Mouse (Mus musculus): Measurements from ENCODE around the gene Pno1. TPM values are rescaled to one million over a fixed set of nuclear protein-coding genes. Genes with fewer than 3 reads are reported as not detected.
"Not testable (repeated sequence)": the region's sequence is repeated elsewhere in the genome, so short reads cannot be mapped to it uniquely, and the experiment has no call there.

Gene Pno1
- total RNA-seq (2022): 10 to 100 TPM; 45.5 to 57.8 (median 53.1) TPM

DNA sequence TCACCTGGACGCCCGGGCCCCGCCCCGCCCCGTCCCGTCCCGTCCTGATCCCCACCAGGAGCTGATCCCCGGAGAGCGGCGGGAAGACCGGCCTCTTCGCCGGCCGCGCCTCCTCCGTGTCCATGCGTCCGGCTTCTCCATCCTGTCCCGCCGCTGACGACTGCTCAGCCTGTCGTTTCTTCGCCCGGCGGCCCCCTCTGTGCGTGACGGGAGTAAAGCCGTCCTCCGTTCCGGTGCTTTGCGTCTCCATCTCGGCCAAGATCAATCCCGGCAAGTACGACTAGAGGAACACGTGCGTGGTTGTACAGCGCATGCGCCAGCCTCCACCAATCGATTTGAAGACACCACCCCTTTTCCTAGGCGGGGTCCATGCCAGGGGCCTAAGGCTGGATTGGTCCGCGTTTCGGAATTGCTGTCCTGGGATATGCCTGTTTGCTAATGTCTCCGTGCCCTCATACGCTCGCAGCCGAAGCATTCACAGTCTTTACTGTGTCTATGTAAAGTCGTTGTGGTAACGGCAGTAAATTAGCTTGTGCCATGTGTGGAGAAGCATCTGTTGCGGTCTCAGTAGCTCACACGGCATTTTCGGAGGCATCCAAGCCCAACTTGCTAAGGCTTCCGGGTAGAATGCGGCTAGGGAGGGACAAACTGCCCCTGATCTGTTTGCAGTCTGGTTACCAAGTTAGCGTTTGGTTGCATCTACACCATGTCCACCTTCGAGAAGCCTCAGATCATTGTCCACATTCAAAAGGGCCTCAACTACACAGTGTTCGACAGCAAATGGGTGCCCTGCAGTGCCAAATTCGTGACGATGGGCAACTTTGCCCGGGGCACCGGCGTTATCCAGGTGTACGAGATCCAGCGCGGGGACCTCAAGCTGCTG lies at the start of gene Pno1:
Gene Pno1 (minus strand): TSS at position 311 of the 883 bp plus-strand sequence.
- peak; percentile 94 to 97 for DNase-seq (ENCODE audit: low spot score in 2 of 2)

DNA sequence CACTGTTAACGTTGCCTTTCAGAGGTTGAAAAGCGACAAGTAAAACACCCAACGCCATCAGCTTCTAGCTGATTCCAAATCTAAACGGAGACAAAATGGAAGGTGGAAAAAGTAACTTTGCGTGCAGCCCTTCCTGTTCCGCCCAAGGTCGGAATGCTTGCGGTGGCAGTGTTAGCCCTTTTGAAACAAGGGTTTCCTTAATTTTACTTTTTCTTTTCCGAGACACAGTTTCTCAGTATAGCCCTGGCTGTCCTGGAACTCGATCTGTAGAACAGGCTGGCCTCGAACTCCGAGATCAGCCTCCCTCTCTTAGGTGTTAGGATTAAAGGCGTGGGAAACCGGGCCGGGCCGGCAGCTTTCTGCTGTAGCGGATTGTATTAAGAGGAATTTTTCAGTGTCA lies 46.5 kb upstream of the Pno1 start:
- no peak for DNase-seq (ENCODE audit: low spot score in 2 of 2)

DNA sequence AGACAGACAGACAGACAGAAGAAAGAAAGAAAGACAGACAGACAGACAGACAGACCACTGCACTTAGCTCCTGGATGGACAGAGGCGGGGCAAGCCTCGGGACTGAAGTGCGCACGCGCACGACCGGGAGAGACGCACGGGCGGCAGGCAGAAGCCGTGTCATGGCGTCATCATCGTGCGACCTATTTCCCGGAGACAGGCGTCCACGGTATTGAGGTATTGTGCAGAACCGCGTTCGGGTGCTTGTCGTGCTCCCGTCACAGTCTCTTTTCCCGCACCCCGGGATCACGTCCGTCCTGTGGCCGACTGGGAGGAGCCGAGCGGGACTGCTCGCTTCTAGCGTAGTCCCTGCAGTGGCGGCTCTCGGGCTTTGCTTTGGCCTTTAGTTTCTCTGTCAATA lies 46.1 kb upstream of the Pno1 start, which contains the start of gene C1d:
Gene C1d (plus strand): TSS at position 137 of the 400 bp plus-strand sequence.
- DNase-seq (ENCODE audit: low spot score in 2 of 2): peak; percentile 84 to 89

DNA sequence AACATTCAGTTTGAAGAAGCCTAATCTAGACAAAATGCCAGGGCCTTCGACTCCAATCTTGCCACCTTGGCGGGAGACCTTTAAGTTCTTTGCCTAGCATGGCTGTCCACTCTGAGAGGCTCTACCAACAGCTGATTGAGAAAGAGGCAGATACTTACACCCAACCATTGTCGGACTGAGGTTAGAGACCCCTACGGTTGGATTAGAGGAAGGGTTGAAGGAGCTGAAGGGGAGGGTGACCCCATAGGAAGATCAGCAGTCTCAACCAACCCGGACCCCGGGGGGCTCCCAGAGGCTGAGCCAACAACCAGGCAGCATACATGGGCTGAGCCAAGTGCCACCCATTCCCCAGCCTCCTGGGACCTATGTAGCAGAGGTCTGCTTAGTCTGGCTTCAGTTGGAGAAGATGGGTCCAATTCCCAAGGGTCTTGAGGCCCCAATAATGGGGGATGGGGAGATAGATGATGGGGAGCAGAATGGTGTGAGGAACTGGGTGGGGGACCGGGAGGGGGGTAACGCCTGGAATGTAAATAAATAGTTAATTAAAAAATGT lies 45.5 kb upstream of the Pno1 start:
- DNase-seq (ENCODE audit: low spot score in 2 of 2): no peak

DNA sequence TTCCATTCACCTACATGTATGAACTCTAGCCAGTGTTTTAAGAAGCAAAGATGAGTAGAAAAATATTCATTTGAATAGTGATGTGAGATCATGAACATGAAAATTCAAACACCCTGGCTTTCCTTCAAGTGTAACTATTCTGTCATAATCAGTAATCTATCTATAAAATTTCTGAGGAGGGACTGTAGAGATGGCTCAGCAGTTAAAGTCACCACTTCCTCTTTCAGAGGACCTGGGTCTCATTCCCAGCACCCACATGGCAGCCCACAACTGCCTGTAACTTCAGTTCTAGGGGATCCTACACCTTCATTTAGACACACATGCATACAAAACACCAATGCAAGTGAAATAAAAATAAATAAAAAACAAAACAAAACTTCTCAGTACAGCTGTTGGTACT lies 37.3 kb upstream of the Pno1 start:
- no peak for DNase-seq (ENCODE audit: low spot score in 2 of 2)

DNA sequence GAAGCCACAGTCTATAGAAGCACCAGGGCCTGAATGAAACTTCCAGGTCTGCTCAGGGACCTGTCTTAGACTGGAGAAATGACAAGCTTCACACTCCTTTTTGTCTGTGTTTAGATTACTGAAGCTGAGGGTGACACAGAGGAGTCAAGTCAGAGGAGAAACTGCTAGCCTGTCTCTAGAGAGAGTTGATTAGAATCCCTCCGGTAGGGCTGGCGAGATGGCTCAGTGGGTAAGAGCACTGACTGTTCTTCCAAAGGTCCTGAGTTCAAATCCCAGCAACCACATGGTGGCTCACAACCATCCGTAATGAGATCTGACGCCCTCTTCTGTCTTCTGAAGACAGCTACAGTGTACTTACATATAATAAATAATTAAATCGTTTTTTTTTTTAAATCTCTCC lies 27.2 kb upstream of the Pno1 start:
- DNase-seq (ENCODE audit: low spot score in 2 of 2): not testable (repeated sequence)

DNA sequence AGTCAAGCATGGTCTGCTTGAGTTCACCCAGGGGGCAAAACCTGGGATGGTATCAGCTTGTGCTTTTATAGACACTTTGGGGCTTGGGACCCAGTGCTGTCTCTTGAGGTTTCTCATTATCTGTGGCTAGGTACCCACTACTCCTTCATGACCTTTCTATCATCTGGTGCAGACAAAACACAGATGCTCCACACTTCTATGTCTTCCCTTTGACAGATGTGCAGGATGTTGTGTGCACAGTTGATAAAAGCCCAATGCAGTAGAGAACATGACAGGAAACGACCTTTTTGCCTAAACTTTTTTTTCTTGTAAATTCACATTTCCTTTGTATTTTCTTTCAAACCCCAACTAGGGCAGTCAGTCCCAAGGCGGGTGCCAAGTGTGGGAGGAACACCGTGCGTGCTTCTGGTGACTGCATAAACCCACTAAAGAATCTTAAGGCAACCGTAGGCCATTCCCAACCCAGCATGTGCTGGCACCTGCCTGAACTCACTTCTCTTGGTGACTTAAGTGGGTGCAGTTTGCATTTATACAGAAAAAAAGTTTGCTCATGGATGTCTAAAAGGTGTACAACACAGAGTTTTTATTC lies 25.2 kb upstream of the Pno1 start:
- DNase-seq (ENCODE audit: low spot score in 2 of 2): no peak

DNA sequence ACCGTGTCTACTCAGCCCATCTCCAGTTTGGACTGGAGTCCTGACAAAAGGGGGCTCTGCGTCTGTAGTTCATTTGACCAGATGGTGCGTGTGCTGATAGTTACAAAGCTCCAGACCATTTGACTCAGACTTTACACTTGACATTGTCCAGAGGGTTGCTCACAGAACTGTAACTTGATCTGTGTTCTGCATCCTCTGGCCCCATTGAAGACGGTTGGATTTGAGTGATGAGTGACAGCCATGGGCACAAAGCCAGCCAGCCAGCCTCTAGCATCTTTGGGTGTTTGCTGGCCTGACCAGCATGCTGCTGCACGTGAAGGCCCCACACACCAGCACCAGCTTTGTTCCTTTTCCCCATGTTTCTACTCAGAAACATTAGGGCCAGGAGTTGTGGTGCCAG lies 21.4 kb upstream of the Pno1 start:
- DNase-seq (ENCODE audit: low spot score in 2 of 2): no peak

DNA sequence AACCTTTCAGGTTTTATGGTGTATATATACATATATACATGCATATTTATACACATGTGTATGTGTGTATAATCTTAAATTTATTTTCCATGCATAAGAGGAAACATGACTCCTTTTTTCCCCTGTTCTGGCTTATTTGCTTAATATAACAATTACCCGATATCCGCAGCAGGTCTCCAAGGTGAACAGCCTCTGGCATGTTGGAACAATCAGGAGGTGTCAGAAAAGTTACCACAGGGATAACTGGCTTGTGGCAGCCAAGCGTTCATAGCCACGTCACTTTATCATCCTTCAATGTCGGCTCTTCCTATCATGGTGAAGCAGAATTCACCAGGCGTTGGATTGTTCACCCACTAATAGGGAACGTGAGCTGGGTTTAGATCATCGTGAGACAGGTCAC lies 9.8 kb upstream of the Pno1 start:
- DNase-seq (ENCODE audit: low spot score in 2 of 2): no peak

DNA sequence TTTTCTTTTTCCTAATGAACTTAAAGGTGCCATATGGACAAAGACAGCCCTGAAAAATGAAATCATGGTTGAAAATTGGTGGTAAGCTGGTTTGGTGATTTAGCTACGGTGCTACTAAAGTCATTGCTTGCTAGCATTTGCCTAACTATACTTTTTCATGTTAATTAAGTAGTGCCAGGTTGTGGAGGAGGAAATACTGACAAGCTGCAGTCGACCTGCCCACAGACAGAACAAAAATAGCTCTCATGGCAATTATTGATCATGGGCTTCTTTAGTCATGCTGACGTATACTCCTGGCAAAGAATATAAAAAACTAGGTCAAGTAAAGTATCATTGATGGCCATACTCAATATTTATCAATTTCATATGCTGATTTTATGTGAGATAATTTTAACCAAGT lies 4.1 kb upstream of the Pno1 start:
- DNase-seq (ENCODE audit: low spot score in 2 of 2): no peak

DNA sequence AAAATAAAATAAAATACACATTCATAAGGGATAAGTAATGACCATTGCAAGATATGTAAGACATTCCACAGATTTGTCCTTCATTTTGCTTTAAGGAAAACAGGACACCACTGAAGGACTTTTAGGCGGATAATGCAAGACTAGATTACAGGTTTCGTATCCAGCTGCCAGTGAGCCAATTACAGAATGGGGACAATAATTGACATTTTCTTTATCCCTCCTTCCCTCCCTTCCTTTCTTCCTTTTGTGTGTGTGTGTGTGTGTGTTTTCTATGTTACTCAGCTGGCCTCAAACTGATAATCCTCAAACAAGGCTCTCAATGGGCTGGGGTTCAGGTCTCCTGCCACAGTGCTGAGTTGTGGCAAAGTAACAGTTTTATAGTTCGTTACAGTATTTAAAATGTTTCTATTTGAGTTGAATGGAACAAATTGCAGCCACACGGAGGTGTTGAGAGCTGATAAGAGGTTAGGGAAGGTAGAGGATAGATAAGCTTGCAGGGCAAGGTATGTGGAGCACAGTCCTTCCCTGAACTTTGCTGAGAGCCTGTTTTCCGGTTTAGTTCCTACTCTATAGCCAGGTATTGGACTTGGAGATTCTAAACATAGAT lies 1.6 kb upstream of the Pno1 start:
- no peak for DNase-seq (ENCODE audit: low spot score in 2 of 2)

DNA sequence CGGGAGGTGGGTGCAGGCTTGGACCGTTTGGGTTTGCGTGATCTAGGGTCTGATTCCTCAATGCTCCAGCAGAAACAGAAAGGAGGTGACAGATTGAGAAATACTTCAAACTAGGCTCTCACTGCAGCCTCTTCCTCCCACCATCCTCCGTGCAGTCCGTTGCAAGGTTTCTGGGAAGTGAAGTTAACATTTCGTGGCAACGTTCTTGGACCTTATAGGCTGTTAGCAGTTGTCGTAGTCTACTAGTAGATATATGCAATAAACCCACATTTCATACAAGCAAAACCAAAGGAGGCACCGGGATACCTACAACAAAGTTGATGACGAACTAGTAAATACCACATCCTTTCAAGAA lies 750 bp upstream of the Pno1 start:
- DNase-seq (ENCODE audit: low spot score in 2 of 2): no peak

DNA sequence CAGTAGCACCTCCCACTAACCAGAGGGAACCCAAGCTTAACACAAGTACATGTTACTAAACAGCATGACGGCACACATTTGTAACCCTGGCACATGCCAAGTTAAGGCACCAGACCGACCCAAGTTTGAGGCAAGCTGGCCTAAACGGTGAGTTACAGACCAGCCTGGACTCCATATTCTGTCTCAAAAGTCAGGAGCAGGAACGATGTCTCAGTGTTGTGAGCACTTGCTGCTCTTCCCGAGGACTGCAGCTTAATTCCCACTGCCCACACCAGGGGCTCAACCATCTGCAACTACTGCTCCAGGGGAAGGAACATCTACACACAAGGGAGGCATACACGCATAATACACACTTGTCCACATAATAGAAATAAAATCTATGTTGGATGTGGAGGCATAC lies 8.9 kb downstream of the Pno1 start:
- no peak for DNase-seq (ENCODE audit: low spot score in 2 of 2)

DNA sequence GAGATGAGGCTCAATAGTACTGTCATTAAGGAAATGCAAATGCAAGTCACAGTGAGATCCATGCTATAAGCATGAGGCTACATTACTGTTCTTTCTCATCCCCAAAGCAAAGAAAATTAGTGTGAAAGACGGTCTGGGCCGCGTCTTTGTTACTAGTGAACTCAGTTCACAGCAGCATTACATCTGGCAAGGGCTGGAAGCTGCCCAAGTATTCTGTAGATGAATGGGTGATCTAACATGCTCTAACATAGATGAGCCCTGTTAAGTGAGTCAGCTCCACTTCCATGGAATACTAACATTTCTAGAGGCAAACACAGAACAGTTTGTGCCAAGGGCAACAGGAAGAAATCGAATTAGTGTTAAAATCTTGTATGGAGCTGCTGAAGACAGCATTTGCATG lies 10.4 kb downstream of the Pno1 start:
- no peak for DNase-seq (ENCODE audit: low spot score in 2 of 2)

DNA sequence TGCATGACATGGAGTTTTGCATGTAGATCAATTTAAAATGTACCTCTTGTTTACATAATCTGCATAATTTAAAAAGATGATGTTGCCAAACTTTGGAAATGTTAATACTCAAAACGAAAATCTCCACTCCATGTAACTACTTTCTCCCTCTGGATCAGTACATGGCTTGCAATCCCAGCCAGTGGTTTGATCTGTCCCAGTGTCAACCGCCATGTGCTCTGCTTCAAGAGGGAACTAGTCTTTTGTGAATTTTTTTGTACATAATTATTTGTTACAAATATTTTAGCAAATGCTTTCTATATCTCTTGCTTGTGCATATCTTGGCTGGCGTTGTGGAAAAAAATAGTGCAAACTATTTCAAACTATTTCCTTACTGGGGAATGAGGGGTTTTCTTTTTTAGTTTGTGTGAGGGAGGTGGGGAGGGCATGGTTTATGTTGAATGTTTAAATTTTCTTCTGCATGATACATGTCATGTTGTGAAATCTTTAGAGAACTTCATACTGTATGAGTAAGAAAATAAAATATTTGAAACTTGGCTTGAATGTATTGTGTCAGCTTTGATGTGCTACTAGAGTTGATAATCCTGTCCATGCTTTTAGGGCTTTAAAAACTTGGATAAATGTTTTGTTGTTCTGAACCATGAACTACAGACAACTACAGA lies 11.4 kb downstream of the Pno1 start:
- no peak for DNase-seq (ENCODE audit: low spot score in 2 of 2)

DNA sequence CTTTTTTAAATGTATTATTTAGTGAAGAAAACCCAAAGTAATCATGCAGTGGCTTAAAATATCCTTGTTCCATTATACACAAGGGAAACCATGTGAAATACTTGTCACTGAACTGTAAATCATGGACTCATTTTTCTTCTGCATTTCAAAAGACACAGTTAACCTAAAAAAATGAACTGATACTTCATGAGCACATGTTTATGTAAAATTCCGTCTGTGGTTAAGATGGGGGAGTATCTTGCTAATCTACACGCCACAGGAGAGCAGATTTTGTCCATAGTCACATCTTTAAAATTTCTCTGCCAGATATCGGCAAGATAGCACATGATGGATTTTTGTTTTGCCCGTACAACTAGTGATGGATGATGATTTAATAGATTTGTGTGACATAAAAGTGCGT lies 12.2 kb downstream of the Pno1 start:
- DNase-seq (ENCODE audit: low spot score in 2 of 2): no peak

DNA sequence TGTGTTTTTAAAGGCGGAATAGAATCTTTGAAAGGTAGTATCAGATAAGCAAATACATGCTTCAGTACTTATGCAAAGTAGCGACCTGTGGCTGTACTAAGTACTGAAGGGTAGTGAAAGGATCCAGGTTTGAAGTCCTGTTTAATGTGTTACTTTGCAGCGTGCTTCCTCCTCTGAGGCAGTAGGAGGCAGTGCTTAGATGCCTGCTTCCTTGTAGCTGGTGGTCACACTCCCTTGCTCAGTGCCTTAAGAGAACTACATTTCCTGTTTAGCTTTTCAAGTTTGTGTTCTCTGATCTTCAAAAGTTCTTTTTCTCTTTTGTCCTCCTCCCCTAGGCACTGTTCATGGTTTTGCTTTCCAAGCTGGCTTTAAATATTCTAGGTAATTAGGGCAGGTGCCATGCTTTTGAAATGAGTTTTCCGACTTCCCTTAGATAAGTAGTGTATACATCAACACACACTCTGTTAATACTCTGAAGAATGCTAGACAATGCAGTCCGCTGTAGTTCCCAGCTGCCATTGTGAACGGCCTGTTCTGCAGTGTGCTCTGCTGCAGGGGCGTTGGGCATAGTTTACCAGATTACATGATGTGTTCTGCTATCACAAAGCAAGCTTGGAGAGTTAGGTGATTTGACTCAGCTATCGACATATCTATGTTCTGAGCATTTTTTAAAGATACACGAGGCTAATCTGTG lies 19.1 kb downstream of the Pno1 start:
- no peak for DNase-seq (ENCODE audit: low spot score in 2 of 2)

DNA sequence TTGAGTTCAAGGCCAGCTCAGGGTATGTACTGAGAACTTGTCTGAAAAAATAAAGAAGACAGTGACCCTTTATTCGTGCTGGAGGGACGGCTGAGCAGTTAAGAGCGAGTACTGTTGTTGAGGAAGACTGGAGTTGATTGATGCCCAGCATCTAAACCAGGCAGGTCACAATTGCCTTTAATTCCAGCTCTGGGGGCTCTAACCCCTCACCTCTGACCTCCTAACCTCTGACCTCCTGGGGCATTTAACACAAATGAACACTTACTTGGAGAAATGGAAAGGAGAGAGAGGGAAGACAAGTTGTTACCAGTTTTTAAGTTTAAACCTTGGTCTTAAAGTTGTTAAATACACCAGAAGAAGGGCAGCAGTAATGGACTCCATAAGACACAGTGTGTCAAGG lies 22.6 kb downstream of the Pno1 start:
- no peak for DNase-seq (ENCODE audit: low spot score in 2 of 2)

DNA sequence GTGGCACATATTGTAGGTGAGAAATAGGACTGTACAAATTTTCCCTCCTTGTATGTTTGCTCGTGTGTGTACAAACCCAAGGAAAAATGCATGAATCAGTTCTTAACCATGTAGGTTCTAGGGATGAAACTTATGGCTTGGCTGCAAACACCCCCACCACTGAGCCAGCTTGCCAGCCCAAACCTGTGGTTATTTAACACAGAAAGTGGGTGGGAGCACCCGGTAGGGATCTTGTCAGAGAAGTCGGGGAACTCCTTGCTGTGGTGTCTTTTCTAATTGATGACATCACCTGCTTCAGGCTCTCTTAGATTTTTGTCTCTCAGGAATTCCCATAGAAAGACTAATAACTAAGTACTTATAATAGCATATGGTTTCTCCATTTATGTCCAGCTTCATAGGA lies 23.7 kb downstream of the Pno1 start:
- no peak for DNase-seq (ENCODE audit: low spot score in 2 of 2)

DNA sequence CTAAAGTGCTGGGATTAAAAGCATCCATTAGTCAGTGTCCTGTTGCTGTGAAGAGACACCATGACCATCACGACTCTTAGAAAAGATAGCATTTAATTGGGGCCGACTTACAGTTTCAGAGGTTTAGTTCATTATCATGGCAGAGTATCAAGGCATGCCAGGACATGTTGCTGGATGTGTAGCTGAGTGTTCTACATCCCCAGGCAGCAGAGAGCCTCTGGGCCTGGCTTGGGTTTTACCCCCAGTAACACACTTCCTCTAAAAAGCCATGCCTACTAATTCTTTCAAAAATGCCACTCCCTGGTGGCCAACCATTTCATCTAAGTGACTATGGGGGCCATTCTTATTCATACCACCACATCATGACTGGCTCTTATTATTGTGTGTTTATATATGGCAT lies 28.2 kb downstream of the Pno1 start:
- no peak for DNase-seq (ENCODE audit: low spot score in 2 of 2)

DNA sequence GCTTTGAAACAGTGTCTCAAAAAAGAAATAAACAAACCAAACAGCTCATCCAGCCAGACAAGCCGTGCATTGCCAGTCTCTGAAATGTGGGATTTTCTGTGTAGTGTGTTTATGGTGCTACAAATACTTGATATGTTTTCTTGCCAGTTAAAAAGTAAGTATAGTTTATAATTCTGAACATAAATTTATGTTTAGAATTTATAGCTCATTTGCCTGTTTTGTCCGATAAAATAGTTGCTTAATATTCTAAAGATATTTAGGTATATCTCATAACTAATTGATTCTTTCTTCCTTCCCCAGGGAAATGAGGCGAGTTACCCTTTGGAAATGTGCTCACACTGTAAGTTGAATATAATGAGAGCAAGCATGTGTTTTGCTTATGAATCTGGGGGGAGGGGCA lies 29.6 kb downstream of the Pno1 start, which contains the start of gene Wdr92:
Gene Wdr92 (plus strand): TSS at position 301 of the 400 bp plus-strand sequence.
- no peak for DNase-seq (ENCODE audit: low spot score in 2 of 2)
